Mouse (Mus musculus) cerebellum, postnatal 36 days (tissue): ENCODE measurements around the gene Fkbp1a.
A peak's percentile ranks its signal among the peaks of the same experiment; 100 is the strongest.

Source experiments
- DNase-seq, 2 experiments: peaks; one replicate each; pipeline ENCODE4 v3.0.0; 2021 to 2022; ENCODE audit warnings: mixed read lengths in 2 of 2

The Fkbp1a gene

GRCm38 (mm10) chr2:151542323-151543062 lies at the start of gene Fkbp1a:
Fkbp1a (plus strand) TSS chr2:151542483.
- peak; percentile 98 to 99 for DNase-seq

- peak; percentile 96 to 98 for DNase-seq
These were observed 48.1 kb upstream of the Fkbp1a start, which contains the start of gene Nsfl1c for GRCm38 (mm10) chr2:151494035-151494803. Nsfl1c (plus strand) TSS chr2:151494182.

GRCm38 (mm10) chr2:151498358-151498757 lies 43.9 kb upstream of the Fkbp1a start:
- no peak for DNase-seq

- no peak for DNase-seq
These were observed 41.8 kb upstream of the Fkbp1a start for GRCm38 (mm10) chr2:151500442-151501007.

GRCm38 (mm10) chr2:151504226-151504625 lies 38.1 kb upstream of the Fkbp1a start:
- DNase-seq = no peak

GRCm38 (mm10) chr2:151512199-151512598 lies 30.1 kb upstream of the Fkbp1a start:
- DNase-seq = peak; percentile 24 to 34

- no peak for DNase-seq
These were observed 28.6 kb upstream of the Fkbp1a start for GRCm38 (mm10) chr2:151513525-151514285.

GRCm38 (mm10) chr2:151519000-151519399 lies 23.3 kb upstream of the Fkbp1a start:
- DNase-seq = no peak

- DNase-seq = no peak
These were observed 17.8 kb upstream of the Fkbp1a start for GRCm38 (mm10) chr2:151524324-151525041.

- no peak for DNase-seq
These were observed 16.8 kb upstream of the Fkbp1a start for GRCm38 (mm10) chr2:151525520-151525919.

GRCm38 (mm10) chr2:151528066-151528465 lies 14.2 kb upstream of the Fkbp1a start:
- DNase-seq = no peak

GRCm38 (mm10) chr2:151529169-151529568 lies 13.1 kb upstream of the Fkbp1a start:
- DNase-seq = no peak

- DNase-seq = no peak
These were observed 11.7 kb upstream of the Fkbp1a start for GRCm38 (mm10) chr2:151530378-151531230.

- no peak for DNase-seq
These were observed 8.7 kb upstream of the Fkbp1a start for GRCm38 (mm10) chr2:151533632-151534031.

- DNase-seq = no peak
These were observed 6.2 kb upstream of the Fkbp1a start for GRCm38 (mm10) chr2:151535961-151536617.

- DNase-seq = no peak
These were observed 5.7 kb upstream of the Fkbp1a start for GRCm38 (mm10) chr2:151536618-151536974.

GRCm38 (mm10) chr2:151538646-151539045 lies 3.6 kb upstream of the Fkbp1a start:
- DNase-seq = no peak

GRCm38 (mm10) chr2:151543063-151543895 lies 996 bp downstream of the Fkbp1a start:
- peak; percentile 25 to 27 for DNase-seq

GRCm38 (mm10) chr2:151544673-151545072 lies 2.4 kb downstream of the Fkbp1a start:
- DNase-seq = no peak

GRCm38 (mm10) chr2:151546571-151546970 lies 4.3 kb downstream of the Fkbp1a start:
- no peak for DNase-seq
